Mouse (Mus musculus) bone marrow macrophage, adult 2 months (primary cell): ENCODE results near the gene Ces3b.

Source experiments
- CTCF ChIP-seq: IDR thresholded peaks from 2 replicates; pipeline ENCODE4 v1.5.1; 2012; ENCODE audit warnings: low read depth, mild to moderate bottlenecking, low read length, moderate library complexity
- POLR2A ChIP-seq: IDR thresholded peaks from 2 replicates; pipeline ENCODE4 v1.6.1; 2012; ENCODE audit warnings: mild to moderate bottlenecking, low read depth, low read length, borderline replicate concordance

DNA sequence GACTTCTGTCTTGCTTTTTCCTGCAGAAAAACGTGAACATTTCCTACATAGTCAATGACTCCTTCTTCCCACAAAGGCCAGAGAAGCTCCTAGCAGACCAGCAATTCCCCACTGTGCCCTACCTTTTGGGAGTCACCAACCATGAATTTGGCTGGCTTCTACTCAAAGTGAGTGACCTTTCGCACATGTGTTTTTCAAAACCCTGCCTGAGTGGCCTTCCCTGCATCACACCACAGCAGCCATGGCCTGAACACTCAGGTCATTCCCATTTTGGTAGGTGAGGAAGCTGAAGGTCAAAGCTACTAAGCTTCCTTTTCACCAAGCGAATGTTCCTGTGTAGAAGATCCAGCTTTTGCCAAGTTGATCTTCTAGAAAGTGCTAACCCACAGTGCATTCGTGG, 5.0 kb downstream of the Ces3b start:
- no peak for TF ChIP-seq CTCF
- TF ChIP-seq POLR2A = no peak
